Mouse (Mus musculus) testis, adult 2 months (tissue): ENCODE measurements around the gene Bahcc1.

ENCODE experiments used
- CTCF ChIP-seq: fragments of 200-500 bp; IDR thresholded peaks from 2 replicates; pipeline ENCODE4 v1.5.1; 2012; ENCODE audit warnings: low read depth, mild to moderate bottlenecking, inconsistent platforms, low read length, moderate library complexity; ENCODE audit not compliant: control insufficient read depth, insufficient read depth, insufficient replicate concordance
- POLR2A ChIP-seq: fragments of 200-500 bp; IDR thresholded peaks from 2 replicates; pipeline ENCODE4 v1.6.1; 2012; ENCODE audit warnings: low read depth, mild to moderate bottlenecking, inconsistent platforms, low read length, moderate library complexity; ENCODE audit not compliant: control insufficient read depth

- TF ChIP-seq POLR2A = no peak
- TF ChIP-seq CTCF = no peak
Measured at GRCm38 (mm10) chr11:120224488-120225255, 8.1 kb upstream of the Bahcc1 start.
